Mouse (Mus musculus) liver, embryonic 13.5 days (tissue): Measurements from ENCODE around the gene Rnf113a2. TPM values are rescaled to one million over a fixed set of nuclear protein-coding genes. Genes with fewer than 3 reads are reported as not detected.

Source experiments
- ATAC-seq: fragments of 200-750 bp; cut with Nextera tagmentation; 2 replicates; pipeline ENCODE4 v1.8.0; 2017; ENCODE audit warnings: low read depth, mild to moderate bottlenecking, moderate number of reproducible peaks, moderate library complexity
- DNase-seq: peaks from one replicate; pipeline ENCODE4 v3.0.0; 2022
- H3K27ac ChIP-seq: fragments of 300-500 bp; sonication (generic); 2 replicates; pipeline ENCODE4 v1.5.1; 2015; ENCODE audit warnings: moderate library complexity, mild to moderate bottlenecking, inconsistent platforms
- H3K27me3 ChIP-seq: fragments of 300-500 bp; sonication (generic); 2 replicates; pipeline ENCODE4 v1.6.1; 2015; ENCODE audit warnings: mild to moderate bottlenecking, inconsistent platforms
- H3K36me3 ChIP-seq: fragments of 300-500 bp; sonication (generic); 2 replicates; pipeline ENCODE4 v1.6.1; 2015; ENCODE audit warnings: mild to moderate bottlenecking, inconsistent platforms
- H3K4me1 ChIP-seq: fragments of 300-500 bp; sonication (generic); replicated peaks from 2 replicates; pipeline ENCODE4 v1.6.1; 2015; ENCODE audit warnings: inconsistent platforms
- H3K4me2 ChIP-seq: fragments of 300-500 bp; sonication (generic); 2 replicates; pipeline ENCODE4 v1.6.1; 2015; ENCODE audit warnings: inconsistent platforms, mild to moderate bottlenecking, moderate library complexity
- H3K4me3 ChIP-seq: fragments of 300-500 bp; sonication (generic); replicated peaks from 2 replicates; pipeline ENCODE4 v1.5.1; 2015; ENCODE audit warnings: mild to moderate bottlenecking, inconsistent platforms
- H3K9ac ChIP-seq: fragments of 300-500 bp; sonication (generic); 2 replicates; pipeline ENCODE4 v1.6.1; 2015; ENCODE audit warnings: mild to moderate bottlenecking, inconsistent platforms
- H3K9me3 ChIP-seq: fragments of 300-500 bp; sonication (generic); replicated peaks from 2 replicates; pipeline ENCODE4 v1.6.1; 2016; ENCODE audit warnings: inconsistent platforms
- WGBS: fragments of 180-500 bp; shearing (Covaris S2); methylation state at CpG from one replicate; pipeline ENCODE4 v1.1.7; 2015; ENCODE audit not compliant: insufficient replicate concordance; 5-methylcytosine and 5-hydroxymethylcytosine counted together
- polyA plus RNA-seq: library from polyadenylated mRNA; unstranded; fragments of >200 nt; fragmentation: Nextera tagmentation; extraction: Ambion mirVana; gene quantifications from 2 replicates; pipeline ENCODE4 v1.2.1, GENCODE M21; 2015

The Rnf113a2 gene
- polyA plus RNA-seq: 15.8 and 20.2 TPM in 2 replicates

DNA sequence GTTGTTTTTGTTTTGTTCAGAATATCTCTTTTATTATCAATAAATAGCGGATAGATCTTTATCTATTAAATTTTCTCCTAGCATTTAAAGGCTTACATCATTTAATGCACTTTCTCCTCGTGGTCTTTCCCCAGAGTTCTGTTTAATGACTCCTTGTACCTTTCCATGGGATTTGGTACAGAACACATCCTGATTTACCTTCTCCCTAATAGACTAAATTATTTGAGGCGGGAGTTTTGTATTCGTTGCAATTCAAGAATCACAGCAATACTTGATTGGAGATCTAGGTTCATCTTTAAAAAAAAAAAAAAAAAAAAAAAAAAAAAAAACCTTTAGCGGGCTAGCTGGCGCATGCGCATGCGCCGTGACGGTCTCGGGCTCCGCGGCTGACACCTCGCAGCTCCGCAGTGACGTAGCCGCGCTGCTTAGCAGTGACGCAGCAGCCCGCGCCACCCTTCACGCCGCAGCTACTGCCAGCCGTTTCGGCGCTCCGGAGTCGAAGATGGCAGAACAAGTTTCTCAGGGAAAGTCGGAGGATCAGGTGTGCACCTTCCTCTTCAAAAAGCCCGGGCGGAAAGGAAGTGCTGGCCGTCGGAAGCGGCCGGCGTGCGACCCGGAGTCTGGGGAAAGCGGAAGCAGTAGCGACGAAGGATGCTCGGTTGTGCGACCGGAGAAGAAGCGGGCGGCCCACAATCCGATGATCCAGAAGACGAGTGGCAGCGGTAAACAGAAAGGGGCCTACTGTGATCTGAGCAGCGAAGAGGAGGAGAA, at the start of gene Rnf113a2:
Rnf113a2 (plus strand) TSS at position 363 of the 771 bp plus-strand sequence.
- H3K36me3 ChIP-seq: no peaks in the 10 kb centered on the region; the same call in 1 of the 2 replicates
- ATAC-seq (peak; percentile 96), DNase-seq (peak; percentile 82)
- peak within 1 kb of the TSS; percentile 91 for H3K4me2 ChIP-seq
- H3K27ac ChIP-seq: peak within 1 kb of the TSS; percentile 93
- H3K9ac ChIP-seq: peak within 1 kb of the TSS; percentile 83
- peak within 1 kb of the TSS; percentile 72 for H3K4me3 ChIP-seq
- no peaks in the 10 kb centered on the region for H3K9me3 ChIP-seq
- peaks cover 13% of the 10 kb centered on the region for H3K4me1 ChIP-seq
- WGBS: 2% methylated on average over 50 of the region's 50 CpGs
- H3K27me3 ChIP-seq: no peaks in the 10 kb centered on the region

- ATAC-seq: no peak
- Histone ChIP-seq H3K36me3 (peaks cover 79% of the 10 kb centered on the region), H3K9me3 (no peaks in the 10 kb centered on the region), H3K4me2 (no peak overlapping the region), H3K9ac (no peak overlapping the region), H3K4me1 (peaks cover 8% of the 10 kb centered on the region), H3K4me3 (no peak overlapping the region), H3K27ac (no peak overlapping the region), H3K27me3 (no peaks in the 10 kb centered on the region)
- DNase-seq: no peak
- WGBS: 89% methylated on average over 5 of the region's 5 CpGs
Observed at GRCm38 (mm10) chr12:84371647-84372046, 45.3 kb upstream of the Rnf113a2 start.

GRCm38 (mm10) chr12:84373831-84374481, 43.0 kb upstream of the Rnf113a2 start:
- Histone ChIP-seq H3K9me3 (no peaks in the 10 kb centered on the region), H3K4me2 (no peak overlapping the region), H3K4me1 (no peaks in the 10 kb centered on the region), H3K9ac (no peak overlapping the region), H3K27ac (no peak overlapping the region), H3K36me3 (peaks cover 62% of the 10 kb centered on the region), H3K4me3 (no peak overlapping the region), H3K27me3 (no peaks in the 10 kb centered on the region)
- ATAC-seq (no peak), DNase-seq (no peak)
- 76% methylated on average over 6 of the region's 6 CpGs for WGBS

- H3K4me1 ChIP-seq: peaks cover 19% of the 10 kb centered on the region
- no peak for ATAC-seq
- no peak for DNase-seq
- H3K4me3 ChIP-seq: no peak overlapping the region
- H3K27ac ChIP-seq: no peak overlapping the region
- H3K9ac ChIP-seq: no peak overlapping the region
- H3K4me2 ChIP-seq: no peak overlapping the region
- H3K9me3 ChIP-seq: no peaks in the 10 kb centered on the region
- 84% methylated on average over 4 of the region's 4 CpGs for WGBS
- H3K27me3 ChIP-seq: no peaks in the 10 kb centered on the region
- peaks cover 10% of the 10 kb centered on the region; the same call in 1 of the 2 replicates for H3K36me3 ChIP-seq
Observed at GRCm38 (mm10) chr12:84382369-84382768, 34.6 kb upstream of the Rnf113a2 start.

DNA sequence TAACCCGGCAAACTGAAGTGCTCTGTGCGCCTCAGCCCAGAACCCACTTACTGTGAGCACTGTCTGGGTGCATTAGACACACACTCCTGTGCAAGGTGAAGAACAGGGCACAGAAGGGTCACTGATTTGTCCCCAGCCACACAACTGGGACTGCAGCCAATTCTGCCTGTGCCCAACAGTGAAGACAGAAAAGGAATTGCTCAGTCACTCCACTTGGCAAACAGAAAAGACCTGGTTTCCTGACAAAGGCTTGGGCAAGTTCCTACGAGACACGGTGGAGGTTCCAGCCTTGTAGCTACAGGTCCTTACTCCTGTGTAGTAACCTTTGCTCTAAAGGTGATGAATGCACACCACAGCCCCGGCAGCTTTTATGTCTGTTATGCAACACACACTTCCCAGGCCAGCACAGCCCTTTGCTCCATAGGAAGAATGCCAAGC, 32.3 kb upstream of the Rnf113a2 start:
- DNase-seq (no peak), ATAC-seq (peak; percentile 49; the same call in 1 of the 2 replicates)
- H3K9ac ChIP-seq: no peak overlapping the region
- no peaks in the 10 kb centered on the region for H3K27me3 ChIP-seq
- no peaks in the 10 kb centered on the region for H3K9me3 ChIP-seq
- H3K4me1 ChIP-seq: peaks cover 27% of the 10 kb centered on the region
- H3K27ac ChIP-seq: peak overlapping the region; percentile 61
- peaks cover 6% of the 10 kb centered on the region; the same call in 1 of the 2 replicates for H3K36me3 ChIP-seq
- H3K4me3 ChIP-seq: no peak overlapping the region
- 61% methylated on average over 5 of the region's 5 CpGs for WGBS
- H3K4me2 ChIP-seq: no peak overlapping the region

- H3K4me2 ChIP-seq: no peak overlapping the region
- peaks cover 21% of the 10 kb centered on the region for H3K4me1 ChIP-seq
- peaks cover 6% of the 10 kb centered on the region; the same call in 1 of the 2 replicates for H3K36me3 ChIP-seq
- H3K4me3 ChIP-seq: no peak overlapping the region
- ATAC-seq: no peak
- peak overlapping the region; percentile 61; the same call in 1 of the 2 replicates for H3K27ac ChIP-seq
- H3K27me3 ChIP-seq: no peaks in the 10 kb centered on the region
- H3K9ac ChIP-seq: no peak overlapping the region
- WGBS: 77% methylated on average over 4 of the region's 4 CpGs
- H3K9me3 ChIP-seq: no peaks in the 10 kb centered on the region
- DNase-seq: no peak
Observed at GRCm38 (mm10) chr12:84385408-84385807, 31.6 kb upstream of the Rnf113a2 start.

DNA sequence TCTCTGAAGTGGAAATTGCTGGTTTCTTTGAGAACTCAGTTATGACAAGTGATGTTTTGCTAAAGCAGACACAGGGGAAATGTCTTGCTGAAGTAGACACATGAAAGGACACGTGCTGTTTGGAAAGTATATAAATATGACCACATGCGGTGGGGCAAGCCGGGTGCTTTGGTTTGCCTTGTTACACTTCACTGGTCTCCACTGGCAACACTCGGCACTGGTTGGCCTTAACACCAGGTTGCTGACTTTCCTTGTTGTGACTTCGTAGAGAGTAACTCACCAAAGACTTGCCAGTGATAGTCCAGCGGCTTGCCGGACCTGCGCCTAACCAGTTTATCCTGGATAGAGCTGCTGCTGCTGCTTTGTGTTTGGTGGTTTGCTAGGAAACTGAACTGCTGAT, 28.9 kb upstream of the Rnf113a2 start:
- Histone ChIP-seq H3K27me3 (no peaks in the 10 kb centered on the region), H3K9me3 (no peaks in the 10 kb centered on the region), H3K9ac (no peak overlapping the region), H3K4me1 (peaks cover 19% of the 10 kb centered on the region), H3K4me3 (no peak overlapping the region), H3K27ac (no peak overlapping the region), H3K4me2 (no peak overlapping the region), H3K36me3 (0 out of 2 replicates have a peak, but pooled peaks cover 1% of the 10 kb centered on the region)
- no peak for ATAC-seq
- WGBS: 81% methylated on average over 8 of the region's 8 CpGs
- no peak for DNase-seq

DNA sequence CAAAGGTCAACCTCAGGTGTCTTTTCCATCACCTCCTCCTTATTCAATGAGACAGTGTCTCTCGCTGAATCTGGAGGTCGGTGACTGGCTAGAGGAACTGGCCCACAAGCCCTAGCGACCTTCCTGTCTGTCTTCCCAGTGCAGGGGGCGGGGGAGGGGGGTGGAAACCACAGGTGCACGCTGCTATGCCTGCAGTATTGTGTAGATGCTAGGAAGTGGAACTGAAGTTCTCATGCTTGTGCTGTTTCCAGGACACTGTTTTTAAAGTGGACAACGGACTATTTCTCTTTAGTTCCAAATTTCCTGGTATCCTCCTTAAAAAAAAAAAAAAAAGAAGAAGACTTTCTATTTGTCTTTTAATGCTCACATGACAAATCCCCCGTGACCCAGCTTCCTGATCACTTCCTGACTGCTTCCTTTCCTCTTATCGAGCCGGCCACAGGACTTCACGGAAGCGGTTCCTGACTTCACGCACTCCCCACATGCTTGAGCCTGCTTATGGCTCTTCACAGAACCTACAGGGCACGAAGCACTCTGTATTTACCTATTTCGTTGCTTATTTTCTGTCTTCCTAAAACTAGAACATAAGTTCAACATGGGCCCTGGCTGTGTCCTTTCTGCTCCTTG, 28.1 kb upstream of the Rnf113a2 start:
- Histone ChIP-seq H3K4me3 (no peak overlapping the region), H3K4me1 (peaks cover 15% of the 10 kb centered on the region), H3K9me3 (no peaks in the 10 kb centered on the region), H3K4me2 (0 out of 2 replicates have a peak overlapping the region, but pooled peaks have one; percentile 3), H3K9ac (no peak overlapping the region), H3K36me3 (no peaks in the 10 kb centered on the region), H3K27ac (no peak overlapping the region), H3K27me3 (no peaks in the 10 kb centered on the region)
- 27% methylated on average over 14 of the region's 14 CpGs for WGBS
- DNase-seq: no peak
- 0 out of 2 replicates have a peak, but pooled peaks have one; percentile 45 for ATAC-seq

DNA sequence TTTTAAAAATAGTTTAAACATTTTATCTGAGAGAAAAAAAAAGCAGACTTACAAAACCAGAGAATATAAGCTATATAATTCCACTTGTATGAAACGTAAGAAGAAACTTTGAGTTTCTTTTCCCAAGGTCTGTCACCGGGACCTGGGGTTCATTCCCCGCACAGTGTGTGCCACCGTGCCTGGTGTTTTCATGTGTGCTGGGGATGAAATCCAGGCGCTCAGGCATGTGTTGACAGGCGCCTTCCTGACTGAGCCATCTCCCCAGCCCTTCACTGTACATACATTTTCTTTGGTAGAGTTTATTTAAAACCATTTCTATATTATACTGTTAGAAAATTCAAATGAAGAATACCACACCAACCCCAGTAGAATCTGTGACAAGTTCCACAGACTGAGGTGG, 26.7 kb upstream of the Rnf113a2 start:
- Histone ChIP-seq H3K4me1 (peaks cover 8% of the 10 kb centered on the region), H3K9ac (no peak overlapping the region), H3K27ac (no peak overlapping the region), H3K36me3 (no peaks in the 10 kb centered on the region), H3K4me3 (no peak overlapping the region), H3K4me2 (no peak overlapping the region), H3K9me3 (no peaks in the 10 kb centered on the region), H3K27me3 (no peaks in the 10 kb centered on the region)
- no peak for ATAC-seq
- DNase-seq: no peak
- 69% methylated on average over 6 of the region's 6 CpGs for WGBS

DNA sequence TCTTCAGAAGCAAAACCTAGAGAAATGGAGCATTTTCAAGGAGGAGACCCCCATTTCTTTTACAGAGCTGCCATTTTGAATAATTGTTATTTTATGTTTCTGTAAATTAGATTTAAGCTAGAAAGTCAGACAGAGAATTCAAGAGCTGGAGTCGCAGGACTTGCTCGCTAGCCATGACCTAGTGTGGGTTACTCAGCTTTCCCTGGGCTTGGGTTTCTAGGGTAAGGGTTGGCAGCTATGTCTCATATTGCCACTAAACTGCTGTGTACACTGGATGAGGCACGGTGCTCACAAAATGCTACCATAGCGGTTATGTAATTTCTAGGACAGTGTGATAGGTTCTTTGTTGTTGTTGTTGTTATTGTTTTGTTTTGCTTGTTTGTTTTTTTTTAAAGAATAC, 24.3 kb upstream of the Rnf113a2 start:
- Histone ChIP-seq H3K4me2 (no peak overlapping the region), H3K27ac (no peak overlapping the region), H3K9me3 (no peaks in the 10 kb centered on the region), H3K4me3 (no peak overlapping the region), H3K9ac (no peak overlapping the region), H3K4me1 (peaks cover 11% of the 10 kb centered on the region), H3K27me3 (no peaks in the 10 kb centered on the region), H3K36me3 (no peaks in the 10 kb centered on the region)
- ATAC-seq: no peak
- 92% methylated on average over 4 of the region's 4 CpGs for WGBS
- DNase-seq: no peak

GRCm38 (mm10) chr12:84393847-84394246, 23.1 kb upstream of the Rnf113a2 start:
- no peak overlapping the region for H3K4me2 ChIP-seq
- H3K4me1 ChIP-seq: peaks cover 3% of the 10 kb centered on the region; the same call in 1 of the 2 replicates
- H3K9me3 ChIP-seq: no peaks in the 10 kb centered on the region
- no peak overlapping the region for H3K9ac ChIP-seq
- H3K27ac ChIP-seq: no peak overlapping the region
- DNase-seq (no peak), ATAC-seq (no peak)
- no peaks in the 10 kb centered on the region for H3K36me3 ChIP-seq
- no peak overlapping the region for H3K4me3 ChIP-seq
- WGBS: 77% methylated on average over 5 of the region's 5 CpGs
- no peaks in the 10 kb centered on the region for H3K27me3 ChIP-seq
